Mouse (Mus musculus) bone marrow macrophage, adult 2 months (primary cell): ENCODE results near the gene Slc1a5. TPM values are rescaled to one million over a fixed set of nuclear protein-coding genes. Genes with fewer than 3 reads are reported as not detected.
A peak's percentile ranks its signal among the peaks of the same experiment; 100 is the strongest.

Source experiments
- H3K27ac ChIP-seq: 2 replicates; pipeline ENCODE4 v1.5.1; 2012; ENCODE audit warnings: low read depth, low read length; ENCODE audit not compliant: insufficient read depth
- H3K4me1 ChIP-seq: 2 replicates; pipeline ENCODE4 v1.6.1; 2012; ENCODE audit warnings: low read length; ENCODE audit not compliant: control insufficient read depth, insufficient read depth
- H3K4me3 ChIP-seq: 2 replicates; pipeline ENCODE4 v1.5.1; 2012; ENCODE audit warnings: mild to moderate bottlenecking, low read length, moderate library complexity; ENCODE audit not compliant: insufficient read depth
- CTCF ChIP-seq: IDR thresholded peaks from 2 replicates; pipeline ENCODE4 v1.5.1; 2012; ENCODE audit warnings: low read depth, mild to moderate bottlenecking, low read length, moderate library complexity
- POLR2A ChIP-seq: IDR thresholded peaks from 2 replicates; pipeline ENCODE4 v1.6.1; 2012; ENCODE audit warnings: mild to moderate bottlenecking, low read depth, low read length, borderline replicate concordance
- polyA plus RNA-seq: library from polyadenylated mRNA; stranded (reverse); fragments of >200 nt; gene quantifications from 2 replicates; pipeline ENCODE4 v1.2.4, GENCODE M21; 2012; ENCODE audit not compliant: missing spikeins, insufficient read depth, insufficient read length

Gene Slc1a5
- polyA plus RNA-seq, 1 experiment = 25.0 TPM

GRCm38 (mm10) chr7:16758872-16759574 is 22.1 kb upstream of the Slc1a5 start:
- Histone ChIP-seq H3K4me3 (no peak overlapping the region), H3K4me1 (no peaks in the 10 kb centered on the region), H3K27ac (no peak overlapping the region)
- no peak for TF ChIP-seq CTCF
- TF ChIP-seq POLR2A = no peak

- Histone ChIP-seq H3K4me3 (no peak overlapping the region), H3K4me1 (no peaks in the 10 kb centered on the region), H3K27ac (no peak overlapping the region)
- no peak for TF ChIP-seq CTCF
- TF ChIP-seq POLR2A = no peak
These were observed 20.8 kb upstream of the Slc1a5 start for GRCm38 (mm10) chr7:16760292-16760691.

GRCm38 (mm10) chr7:16761005-16761481 is 20.1 kb upstream of the Slc1a5 start:
- H3K27ac ChIP-seq = no peak overlapping the region
- H3K4me3 ChIP-seq = no peak overlapping the region
- TF ChIP-seq CTCF = no peak
- no peak for TF ChIP-seq POLR2A
- peaks cover under 1% of the 10 kb centered on the region; the same call in 1 of the 2 replicates for H3K4me1 ChIP-seq

GRCm38 (mm10) chr7:16761630-16762029 is 19.5 kb upstream of the Slc1a5 start:
- Histone ChIP-seq H3K4me1 (peaks cover 3% of the 10 kb centered on the region; the same call in 1 of the 2 replicates), H3K4me3 (no peak overlapping the region), H3K27ac (no peak overlapping the region)
- TF ChIP-seq POLR2A (no peak), CTCF (no peak)

- peaks cover 3% of the 10 kb centered on the region; the same call in 1 of the 2 replicates for H3K4me1 ChIP-seq
- H3K27ac ChIP-seq = no peak overlapping the region
- TF ChIP-seq POLR2A (no peak), CTCF (no peak)
- no peak overlapping the region for H3K4me3 ChIP-seq
These were observed 17.5 kb upstream of the Slc1a5 start for GRCm38 (mm10) chr7:16763463-16764218.

GRCm38 (mm10) chr7:16766443-16766842 is 14.7 kb upstream of the Slc1a5 start:
- Histone ChIP-seq H3K4me1 (peaks cover 3% of the 10 kb centered on the region; the same call in 1 of the 2 replicates), H3K4me3 (no peak overlapping the region), H3K27ac (no peak overlapping the region)
- TF ChIP-seq POLR2A (no peak), CTCF (no peak)

- 0 out of 2 replicates have a peak, but pooled peaks cover 3% of the 10 kb centered on the region for H3K4me1 ChIP-seq
- no peak overlapping the region for H3K4me3 ChIP-seq
- no peak overlapping the region for H3K27ac ChIP-seq
- no peak for TF ChIP-seq POLR2A
- no peak for TF ChIP-seq CTCF
These were observed 5.3 kb upstream of the Slc1a5 start for GRCm38 (mm10) chr7:16775888-16776287.

GRCm38 (mm10) chr7:16780076-16780475 is 1.1 kb upstream of the Slc1a5 start:
- H3K4me1 ChIP-seq = peaks cover 10% of the 10 kb centered on the region
- no peak overlapping the region for H3K27ac ChIP-seq
- no peak for TF ChIP-seq CTCF
- no peak for TF ChIP-seq POLR2A
- H3K4me3 ChIP-seq = no peak overlapping the region

GRCm38 (mm10) chr7:16781555-16781815 is 345 bp downstream of the Slc1a5 start:
- peak overlapping the region; percentile 32 for H3K27ac ChIP-seq
- TF ChIP-seq POLR2A (no peak), CTCF (no peak)
- H3K4me3 ChIP-seq = peak overlapping the region; percentile 91
- H3K4me1 ChIP-seq = peaks cover 13% of the 10 kb centered on the region
